Mouse (Mus musculus) adrenal gland, adult 18-20 months (tissue): ENCODE measurements around the gene Cdt1. TPM values are rescaled to one million over a fixed set of nuclear protein-coding genes. Genes with fewer than 3 reads are reported as not detected.

Experiments
- DNase-seq, 2 experiments: peaks; one replicate each; pipeline ENCODE4 v3.0.0; 2021 to 2022; ENCODE audit warnings: low spot score in 2 of 2
- long read RNA-seq, 2 experiments: library from polyadenylated mRNA; stranded (forward); transcript quantifications; one replicate each; pipeline ENCODE4 v2.0.0; 2021
- total RNA-seq, 2 experiments: library from RNA; stranded (reverse); gene quantifications; 1 replicate in 1 of 2; 2 replicates in 1 of 2; pipeline ENCODE4 v1.2.3; 2021

Gene Cdt1
- 1 to 10 TPM; 4.7 to 4.9 TPM for total RNA-seq
- long read RNA-seq, experiment 1, partial matches to known transcripts, result 3 of 7 reads
- long read RNA-seq, experiment 1, other reads (novel, unspliced or antisense), result 0 of 7 reads
- long read RNA-seq, experiment 2, transcript Cdt1-201 (10 exons, 2,189 nt), result major isoform, 5 of 7 reads
- long read RNA-seq, experiment 2, partial matches to known transcripts, result 2 of 7 reads
- long read RNA-seq, experiment 2, other reads (novel, unspliced or antisense), result 0 of 7 reads

DNA sequence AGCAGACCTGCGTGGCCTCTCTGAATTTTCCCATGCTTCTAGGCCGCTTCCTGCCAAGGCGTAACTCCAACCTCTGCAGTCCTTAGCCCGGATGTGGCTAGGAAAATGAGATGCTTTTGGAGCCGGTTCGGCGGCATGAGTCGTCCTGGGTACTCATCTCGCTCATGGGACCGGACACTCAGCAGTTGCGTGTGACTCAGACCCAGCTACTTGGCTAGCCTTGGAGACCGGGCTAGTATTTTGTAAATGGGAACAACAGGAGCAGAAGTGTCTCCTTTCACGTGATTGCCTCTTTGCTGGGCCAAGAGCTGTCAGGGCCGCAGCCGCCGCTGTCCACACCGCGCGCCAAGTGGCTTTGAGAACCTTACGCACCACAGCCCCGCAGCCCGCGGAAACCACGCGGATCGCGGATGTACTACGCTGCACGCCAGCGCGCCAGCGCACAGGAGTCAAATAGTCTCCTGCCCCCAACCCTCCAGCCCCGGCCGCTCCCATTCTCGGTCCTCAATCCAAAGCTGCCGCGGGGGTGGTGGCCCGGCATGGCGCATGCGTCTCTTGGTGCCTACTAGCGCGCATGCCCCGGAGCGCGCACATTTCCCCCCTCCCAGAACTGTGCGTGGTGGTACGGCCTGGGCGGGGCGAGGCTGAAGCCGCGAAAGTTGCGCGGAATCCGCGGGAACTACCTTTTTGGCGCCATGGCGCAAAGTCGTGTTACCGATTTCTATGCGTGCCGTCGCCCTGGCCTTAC, at the start of gene Cdt1:
Cdt1 (plus strand) TSS at position 655 of the 748 bp plus-strand sequence.
- peak; percentile 93 to 94 for DNase-seq

DNA sequence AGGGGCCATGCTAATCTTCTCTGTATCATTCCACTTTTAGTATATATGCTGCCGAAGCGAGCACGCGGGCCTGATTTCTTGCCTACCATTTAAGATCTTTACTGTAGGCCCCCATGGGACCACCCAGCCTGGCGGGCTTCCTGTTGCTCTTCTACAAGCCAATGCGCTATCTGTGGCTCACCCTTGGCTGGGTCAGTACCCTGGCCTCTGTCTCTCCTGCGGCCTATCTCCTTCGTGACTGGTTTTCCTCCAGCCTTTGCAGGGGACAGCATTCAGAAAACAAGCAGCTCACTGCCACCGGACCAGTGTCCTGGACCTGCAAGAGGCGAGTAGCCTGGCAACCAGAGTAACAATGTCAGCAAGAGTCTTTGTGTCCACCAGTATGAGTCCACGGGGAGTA, 47.2 kb upstream of the Cdt1 start:
- no peak for DNase-seq

DNA sequence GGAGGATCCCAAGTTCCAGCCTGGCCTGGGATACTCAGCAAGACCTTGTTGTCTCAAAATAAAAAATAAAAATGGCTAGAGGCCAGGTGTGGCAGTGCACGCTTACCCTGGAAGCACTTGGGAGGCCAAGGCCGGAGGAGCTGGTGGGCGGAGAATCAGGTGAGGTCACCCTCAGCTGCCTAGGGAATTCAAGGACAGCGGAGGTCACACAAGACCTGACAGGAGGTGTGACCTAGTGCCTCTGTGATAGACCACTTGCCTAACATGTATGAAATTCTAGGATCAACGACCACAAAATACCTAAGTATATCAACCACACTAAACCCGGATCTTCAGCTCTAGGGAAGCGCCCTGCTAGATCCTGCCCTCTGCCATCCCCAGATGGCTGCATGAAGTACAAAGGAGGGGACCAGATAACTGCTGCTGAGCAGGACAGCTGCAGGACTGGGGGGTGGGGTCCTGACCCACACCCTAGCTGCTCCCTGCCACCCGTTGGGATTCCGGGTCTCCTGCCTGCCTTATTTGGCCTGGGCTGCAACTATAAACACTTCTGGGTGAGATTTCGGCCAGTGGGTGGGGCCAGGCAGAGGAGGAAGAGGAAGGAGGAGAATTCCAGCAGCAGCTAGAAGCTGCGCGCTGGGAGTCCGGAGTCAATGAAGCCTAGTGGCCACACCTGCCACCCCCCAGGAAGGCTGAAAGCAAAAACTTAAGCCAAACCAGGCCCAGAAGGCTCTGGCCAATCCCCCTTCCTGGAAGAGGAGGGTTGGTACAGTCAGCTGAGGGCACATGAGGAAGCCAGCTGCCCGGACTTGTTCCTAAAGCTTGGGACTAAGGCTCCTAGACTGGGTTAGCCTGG, 44.8 kb upstream of the Cdt1 start:
- no peak for DNase-seq

DNA sequence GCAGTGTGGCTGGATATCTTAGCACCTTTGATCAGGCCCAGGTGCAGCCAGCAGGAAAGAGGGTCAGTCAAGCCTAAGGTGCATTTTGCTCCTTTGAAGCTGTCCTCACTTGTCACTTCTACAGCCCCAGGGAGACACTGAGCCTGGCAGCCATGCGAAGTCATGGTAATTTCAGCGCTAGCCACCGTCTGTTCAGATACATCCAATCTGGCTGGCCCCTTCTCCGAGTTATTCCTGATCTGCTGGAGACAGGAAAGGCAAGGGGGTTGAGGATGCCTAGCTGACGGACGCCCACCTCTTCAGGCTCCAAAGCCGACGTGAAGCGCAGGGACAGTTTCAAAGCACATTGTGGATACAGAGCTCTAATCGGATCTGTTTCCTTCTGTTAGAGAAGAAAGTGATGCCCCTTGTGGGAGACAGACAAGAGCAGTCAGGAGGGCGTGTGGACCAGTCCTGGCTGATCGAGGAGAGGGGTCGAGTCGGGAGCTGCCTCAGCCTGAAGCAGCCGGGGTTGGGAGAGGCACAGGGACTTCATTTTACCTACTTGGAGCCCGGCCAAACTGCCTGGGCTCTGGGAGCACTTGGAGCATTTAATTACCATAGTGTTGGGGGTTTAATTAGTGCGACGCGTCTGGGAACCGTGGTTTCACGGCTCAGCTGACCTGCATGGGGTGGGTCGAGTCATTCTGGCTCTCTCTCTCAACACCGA, 44.0 kb upstream of the Cdt1 start:
- no peak for DNase-seq

DNA sequence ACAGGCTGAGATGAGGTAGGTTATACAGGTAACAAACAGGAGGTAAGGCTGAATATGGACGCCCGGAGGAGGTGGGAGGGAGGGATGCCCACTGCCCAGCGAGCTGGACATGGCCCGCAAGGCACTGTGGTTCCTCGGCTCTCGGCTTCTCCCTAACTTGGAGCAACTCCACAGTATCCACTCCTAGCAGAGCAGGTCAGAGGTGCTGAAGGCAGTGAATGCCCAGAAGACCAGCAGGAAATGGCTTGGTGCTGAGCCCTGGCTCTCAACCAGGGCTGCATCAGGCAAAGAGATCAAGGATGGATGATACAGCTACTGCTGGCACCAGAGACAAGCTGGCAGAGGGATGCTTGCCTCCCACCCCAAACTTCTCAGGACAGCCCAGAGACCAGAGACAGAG, 43.3 kb upstream of the Cdt1 start:
- DNase-seq, result no peak

DNA sequence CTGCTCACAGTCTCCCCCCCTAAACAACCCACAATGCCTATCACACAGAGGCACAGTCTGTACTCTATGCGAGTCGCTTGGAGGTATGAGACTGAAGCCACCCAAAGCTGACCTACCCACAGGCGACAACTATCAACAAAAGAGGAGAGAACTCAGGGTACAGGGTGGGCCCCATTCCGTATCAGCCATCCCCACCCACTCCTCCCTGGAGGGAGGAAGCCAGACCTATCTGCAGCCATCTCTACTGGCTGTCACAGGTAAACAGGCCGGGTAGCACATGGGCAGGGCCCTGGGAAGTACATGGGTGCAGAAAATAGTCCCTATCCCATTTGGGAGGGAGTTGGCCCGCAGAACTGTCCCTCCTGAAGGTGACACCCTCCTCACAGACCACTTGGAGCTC, 42.8 kb upstream of the Cdt1 start:
- DNase-seq, result no peak

DNA sequence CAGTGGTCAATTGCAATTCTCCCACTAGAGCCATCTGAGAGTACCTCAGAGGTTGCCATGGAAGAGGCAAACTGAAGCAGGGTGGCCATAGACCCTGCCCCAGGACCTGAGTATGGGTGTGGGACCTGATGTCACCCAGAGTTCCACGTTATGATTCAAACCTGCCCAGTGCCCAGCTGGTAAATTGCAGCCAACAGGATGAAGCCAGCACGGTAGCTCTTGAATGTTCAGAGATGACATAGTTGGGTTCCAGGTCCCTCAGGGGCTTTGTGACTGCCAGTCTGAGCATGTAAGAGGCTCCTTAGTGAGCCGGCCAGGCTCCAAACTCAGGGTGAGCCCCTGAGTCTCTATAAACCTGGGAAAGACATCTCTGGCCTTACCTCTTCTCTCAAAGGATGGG, 41.7 kb upstream of the Cdt1 start:
- DNase-seq, result no peak

DNA sequence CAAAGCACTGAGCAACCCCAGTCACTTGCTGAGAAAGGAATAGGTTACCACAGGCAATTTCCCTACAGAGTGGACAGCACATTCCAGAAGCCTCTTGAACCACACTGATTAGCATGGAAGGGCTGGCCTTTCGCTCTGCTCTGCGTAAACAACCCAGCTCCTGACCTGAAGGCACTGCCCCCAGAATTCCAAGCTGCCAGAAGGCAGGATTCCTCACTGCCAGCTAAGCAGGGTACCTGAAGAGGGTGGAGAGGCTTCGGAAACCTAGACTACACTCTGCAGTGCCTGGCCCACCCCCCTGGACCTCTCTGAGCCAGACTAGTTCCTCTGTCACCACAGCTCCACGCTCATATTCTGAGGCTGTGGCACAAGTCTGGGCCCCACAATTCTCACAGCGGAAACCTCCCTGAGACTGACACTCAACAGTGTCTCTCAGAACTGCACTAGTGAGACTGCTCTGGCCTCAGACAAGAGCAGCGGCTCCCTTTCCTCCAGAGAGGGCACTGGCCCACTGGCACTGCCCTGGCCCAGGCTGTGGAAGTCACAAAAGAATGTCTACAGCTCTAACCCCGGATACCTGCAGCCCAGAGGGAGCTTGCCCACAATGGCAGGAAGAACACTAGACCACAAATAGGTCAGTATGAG, 41.2 kb upstream of the Cdt1 start:
- DNase-seq, result no peak

DNA sequence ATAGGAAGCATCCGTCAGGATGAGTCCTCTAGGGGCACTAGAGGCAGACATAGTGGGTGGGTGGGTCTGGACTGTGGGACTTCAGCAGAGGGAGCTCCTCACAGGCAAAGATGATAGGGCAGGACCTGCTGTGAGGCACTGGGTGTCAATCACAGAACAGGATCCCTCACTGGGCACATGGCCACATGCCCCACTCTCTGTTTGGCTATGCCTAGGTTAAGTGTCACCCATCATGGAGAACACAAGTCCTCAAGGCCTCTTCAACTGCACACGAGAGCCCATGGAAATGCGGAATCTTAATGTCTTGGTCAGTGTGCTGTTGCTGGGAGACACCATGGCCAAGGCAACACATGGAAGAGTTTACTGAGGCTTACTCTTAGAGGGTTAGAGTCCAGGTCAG, 39.9 kb upstream of the Cdt1 start:
- no peak for DNase-seq

DNA sequence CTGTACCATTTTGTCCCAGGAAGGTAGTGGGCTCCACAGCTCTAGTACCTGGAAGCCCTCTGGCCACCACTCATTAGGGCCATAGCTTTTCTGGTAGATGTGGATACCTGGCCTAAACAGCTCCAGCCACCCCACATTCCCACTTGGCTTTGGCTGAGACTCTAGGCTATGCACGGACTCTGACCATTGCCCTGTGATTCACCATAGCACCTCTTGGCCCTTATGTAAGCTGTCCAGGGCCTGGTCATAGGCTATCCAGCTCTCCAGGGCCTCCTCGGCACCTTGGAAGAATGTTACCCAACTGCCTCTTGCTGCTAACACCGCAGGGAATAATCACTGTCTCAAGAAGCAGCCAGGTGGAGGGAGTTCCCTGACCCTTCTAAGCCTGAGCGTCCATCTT, 38.7 kb upstream of the Cdt1 start:
- no peak for DNase-seq

DNA sequence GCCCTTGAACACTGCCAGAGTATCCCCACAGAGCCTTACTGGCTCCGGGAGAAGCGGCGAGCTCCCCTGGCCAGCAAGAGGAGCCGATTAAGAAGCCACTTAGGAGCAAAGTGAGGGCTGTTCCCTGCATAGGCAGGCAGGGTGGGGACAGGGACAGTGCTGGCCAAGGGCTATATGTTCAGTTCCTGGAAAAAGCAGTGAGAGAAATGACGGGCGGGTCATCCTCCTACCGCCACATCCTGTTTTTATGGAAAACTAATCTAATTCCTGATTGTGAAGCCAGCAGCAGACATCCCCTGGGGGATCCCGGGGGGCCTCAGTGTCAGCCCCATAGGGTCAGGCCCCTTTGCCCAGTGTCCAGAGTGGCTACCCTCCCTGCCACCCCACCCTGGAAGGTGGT, 36.5 kb upstream of the Cdt1 start:
- DNase-seq, result no peak

DNA sequence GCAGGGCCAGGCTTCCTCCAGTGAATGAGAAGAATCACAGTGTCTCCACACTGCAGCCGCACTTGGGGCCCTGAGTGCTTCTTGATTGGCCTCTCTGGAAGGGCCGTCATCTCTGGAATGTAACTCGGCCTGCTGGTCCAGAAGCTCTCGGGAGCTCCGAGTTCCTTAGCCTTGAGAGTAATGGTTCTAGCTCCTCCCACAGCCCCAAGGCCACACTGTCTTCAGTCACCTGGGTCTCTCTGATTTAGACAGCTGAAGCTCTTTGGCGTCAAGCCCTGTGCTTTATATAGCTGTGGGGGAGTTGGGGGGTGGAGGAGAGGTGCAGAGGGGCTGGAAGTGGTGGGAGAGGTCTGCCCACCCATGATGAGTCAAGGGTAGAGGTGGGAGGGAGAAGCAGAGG, 30.8 kb upstream of the Cdt1 start:
- no peak for DNase-seq

DNA sequence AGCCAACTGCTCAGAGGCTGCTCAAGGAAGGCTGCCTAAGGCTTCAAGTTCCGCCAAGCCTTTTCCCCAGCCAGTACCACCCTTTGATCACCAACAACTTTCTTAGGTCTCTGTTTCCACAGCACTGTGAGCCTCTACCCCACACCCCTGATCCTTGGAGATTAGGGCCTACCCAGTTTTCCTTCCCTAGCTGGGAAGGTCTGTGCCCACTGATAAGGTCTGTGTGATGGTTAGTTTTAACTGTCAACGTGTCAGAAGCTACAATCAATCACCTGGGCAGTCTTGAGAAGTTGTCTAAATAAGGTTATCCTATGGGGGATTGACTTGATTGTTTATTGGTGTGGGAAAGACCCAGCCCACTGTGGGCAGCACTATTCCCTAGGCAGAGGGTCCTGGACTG, 30.0 kb upstream of the Cdt1 start:
- DNase-seq, result no peak

DNA sequence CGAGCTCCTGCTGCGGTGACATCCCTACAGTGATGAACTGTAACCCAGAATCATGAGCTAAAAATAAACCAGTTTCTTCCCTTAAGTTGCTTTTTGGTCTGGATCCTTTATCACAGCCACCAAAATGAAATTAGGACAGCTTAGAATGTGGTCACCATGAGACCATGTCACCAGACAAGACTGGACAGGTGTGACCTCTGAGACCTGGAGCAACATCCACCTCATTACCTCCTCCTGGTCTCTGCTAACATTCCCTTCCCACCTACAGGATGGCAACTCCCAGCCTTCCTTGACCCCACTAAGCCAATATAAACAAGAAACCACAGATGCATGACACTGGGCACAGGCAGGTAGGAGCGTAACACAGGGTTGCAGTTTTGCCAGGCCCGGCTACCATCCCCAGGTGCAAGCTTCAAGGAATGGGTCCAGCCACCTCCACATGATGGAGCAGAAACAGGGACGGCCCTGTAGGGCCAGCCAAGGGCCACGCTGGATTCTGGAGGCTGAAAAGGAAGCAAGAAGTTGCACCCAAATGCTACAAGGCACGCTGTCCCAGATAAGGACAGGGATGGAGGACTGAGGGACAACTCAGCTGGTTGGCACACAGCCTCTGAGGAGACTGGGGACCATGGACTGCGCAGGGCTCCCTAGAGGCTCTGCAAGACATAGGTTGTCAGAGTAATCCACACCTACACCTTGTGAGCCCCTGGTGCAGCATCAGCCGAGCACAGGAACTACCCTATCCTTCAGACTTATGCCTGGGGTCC, 29.3 kb upstream of the Cdt1 start:
- no peak for DNase-seq

DNA sequence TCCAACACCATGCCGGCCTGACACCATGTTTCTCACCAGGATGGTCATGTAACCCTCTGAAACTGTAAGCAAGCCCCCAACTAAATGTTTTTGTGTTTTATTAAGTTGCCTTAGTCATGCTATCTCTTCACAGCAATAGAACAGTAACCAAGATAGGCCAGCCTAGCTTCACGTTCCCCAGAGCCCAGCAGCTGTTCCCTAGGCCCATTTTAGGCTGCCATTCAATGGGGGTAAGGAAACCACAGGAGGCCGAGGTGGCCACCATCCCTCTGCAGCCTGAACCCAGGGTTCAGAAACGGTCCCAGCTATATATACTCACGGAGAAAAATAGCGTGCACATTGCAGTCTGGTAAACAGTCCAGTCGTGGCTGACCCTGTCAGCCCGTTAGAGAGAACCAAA, 23.7 kb upstream of the Cdt1 start:
- no peak for DNase-seq

DNA sequence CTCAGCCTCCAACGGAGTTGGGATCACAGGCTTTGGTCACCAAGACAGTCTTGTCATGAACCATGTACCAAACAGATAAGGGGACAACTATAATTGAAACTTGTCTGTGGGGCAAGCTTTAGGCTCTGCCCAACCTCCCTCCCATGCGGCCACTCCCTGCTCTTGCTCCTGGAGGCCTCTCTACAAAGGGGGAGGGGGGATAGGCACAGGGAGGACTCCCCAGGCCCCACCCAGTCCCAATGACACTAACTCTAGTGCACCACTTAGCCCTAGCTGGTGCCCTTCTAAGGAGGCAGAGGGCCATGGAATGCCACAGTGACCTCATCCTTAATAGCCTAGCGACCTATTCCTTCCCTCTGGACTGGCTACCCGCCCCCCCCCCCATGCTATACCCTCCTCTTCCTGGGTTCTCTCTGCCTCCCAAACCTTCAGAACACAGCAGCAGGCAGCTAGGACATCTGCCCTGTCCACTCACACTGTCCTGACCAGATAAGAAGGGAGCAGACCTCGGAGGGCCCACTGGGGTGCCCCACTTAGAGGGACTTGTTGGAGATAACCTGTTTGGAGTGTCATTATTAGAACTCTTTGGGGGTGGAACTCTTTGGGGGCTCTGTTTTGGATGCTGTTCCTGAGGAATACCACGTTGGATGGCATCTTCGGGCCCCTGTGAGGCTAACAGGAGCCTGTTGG, 21.6 kb upstream of the Cdt1 start:
- DNase-seq, result no peak

DNA sequence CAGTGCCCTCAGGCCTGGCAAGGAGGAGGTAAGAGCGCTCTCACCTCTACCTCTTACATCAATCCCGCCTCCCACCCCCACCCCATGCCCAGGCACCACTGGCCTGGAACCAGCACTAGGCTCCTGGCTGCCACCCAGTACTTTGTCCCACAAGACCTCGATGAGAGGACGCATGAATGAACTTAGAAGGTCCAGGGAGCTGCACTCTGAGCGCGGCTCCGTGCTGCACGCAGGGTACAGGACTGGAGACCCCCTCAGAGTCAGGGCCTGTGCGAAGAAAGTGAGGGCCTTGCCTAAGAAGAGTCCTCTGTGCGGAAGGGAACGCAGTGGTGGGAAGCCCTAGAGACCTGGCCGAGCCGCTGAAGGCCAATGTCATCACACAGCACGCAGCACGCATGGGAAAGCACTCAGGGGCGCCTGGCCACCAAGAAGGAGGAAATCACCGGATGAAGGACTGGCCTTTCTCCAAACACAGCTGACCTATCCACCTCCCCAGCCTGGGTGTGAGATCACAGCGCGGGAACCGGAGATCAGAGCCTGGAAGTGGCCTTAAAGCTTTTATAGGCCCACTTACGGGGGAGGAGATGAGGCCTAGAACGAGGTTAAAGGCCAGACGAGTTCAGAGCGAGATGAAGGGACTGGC, 20.9 kb upstream of the Cdt1 start:
- no peak for DNase-seq

DNA sequence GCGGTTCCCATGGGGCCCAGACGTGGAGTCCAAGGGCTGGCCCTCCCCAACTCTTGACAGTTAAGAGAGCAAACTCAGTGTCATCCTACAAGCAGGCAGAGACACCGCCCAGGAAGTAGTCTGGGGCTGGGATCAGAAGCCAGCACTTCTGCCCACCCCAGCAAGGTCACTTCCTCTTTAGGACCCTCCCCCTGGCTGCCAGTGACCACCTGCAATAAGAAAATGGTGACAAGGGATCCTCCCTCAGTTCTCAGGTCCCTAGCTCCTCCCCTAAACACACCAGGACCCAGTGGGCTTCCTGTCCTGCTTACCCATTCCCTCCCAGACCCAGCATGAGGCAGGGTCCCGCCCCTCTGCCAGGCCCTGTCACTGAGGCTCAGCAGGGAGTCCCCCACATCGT, 20.0 kb upstream of the Cdt1 start:
- no peak for DNase-seq

DNA sequence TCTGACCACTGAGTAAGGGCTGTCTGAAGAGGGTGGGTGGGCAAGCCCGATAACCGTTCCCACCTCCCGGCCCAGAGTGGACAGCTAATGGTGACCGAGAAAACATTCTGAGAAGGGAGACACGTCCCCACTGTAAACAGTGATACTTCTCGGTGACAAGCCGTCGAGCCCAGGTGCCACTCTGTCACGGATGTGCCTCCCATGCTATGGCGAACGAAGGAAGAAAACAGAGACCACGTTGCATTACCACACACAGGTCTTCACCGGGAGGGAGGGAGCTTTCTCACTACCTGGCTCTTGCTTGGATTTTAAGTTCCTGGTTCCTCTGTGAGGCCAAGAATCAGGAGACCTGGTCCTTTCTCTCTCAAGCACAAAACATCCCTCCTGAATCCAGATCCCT, 19.5 kb upstream of the Cdt1 start:
- DNase-seq, result no peak
